Mouse (Mus musculus) kidney, postnatal 4 days (tissue): ENCODE data around the gene Stard13.
A peak's percentile ranks its signal among the peaks of the same experiment; 100 is the strongest.

Source experiments
- DNase-seq, 2 experiments: peaks; one replicate each; pipeline ENCODE4 v3.0.0; 2021; ENCODE audit warnings: mixed read lengths in 2 of 2

Stard13 gene

GRCm38 (mm10) chr5:151104354-151105053 is 129.1 kb downstream of the Stard13 start:
- peak in 1 of 2 experiments; percentile 40 for DNase-seq

- no peak for DNase-seq
These were observed 130.4 kb downstream of the Stard13 start for GRCm38 (mm10) chr5:151103284-151103683.

DNA sequence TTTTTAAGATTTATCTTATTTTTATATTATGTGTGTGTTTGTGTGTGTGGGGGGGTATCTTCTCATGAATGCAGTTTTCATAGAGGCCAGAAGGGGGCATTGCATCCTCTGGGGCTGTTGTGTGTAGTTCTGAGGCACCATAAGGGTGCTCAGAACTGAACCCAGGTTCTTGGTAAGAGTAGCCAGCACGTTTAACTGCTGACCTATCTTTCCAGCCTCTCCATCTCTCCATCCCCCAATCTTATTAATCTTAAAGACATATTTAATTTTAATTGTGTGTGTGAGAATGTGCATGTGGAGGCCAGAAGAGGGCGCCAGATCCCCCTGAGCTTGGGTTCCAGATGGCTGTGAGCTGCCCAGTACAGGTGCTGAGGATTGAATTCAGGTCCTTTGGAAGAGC is 131.4 kb downstream of the Stard13 start:
- DNase-seq, result no peak

DNA sequence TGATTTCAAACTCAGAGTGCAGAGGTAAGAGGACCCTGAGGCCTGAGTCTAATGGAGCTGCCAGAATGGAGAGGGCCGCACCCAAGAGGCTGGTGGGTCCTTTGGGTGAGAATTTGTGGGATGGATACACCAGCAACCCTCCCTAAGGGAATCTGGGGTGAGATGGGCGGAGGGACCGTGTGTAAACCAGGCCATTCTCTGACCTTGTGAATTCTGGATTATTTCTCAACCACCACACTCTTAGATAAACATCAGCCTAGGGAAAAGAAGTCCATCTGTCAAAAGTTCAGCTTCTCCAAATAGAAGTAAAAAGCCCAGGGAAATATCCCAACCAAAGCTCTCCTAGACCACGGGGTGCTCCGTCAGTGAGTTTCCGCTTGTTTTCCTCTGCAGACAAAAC is 137.6 kb downstream of the Stard13 start:
- DNase-seq, result no peak

DNA sequence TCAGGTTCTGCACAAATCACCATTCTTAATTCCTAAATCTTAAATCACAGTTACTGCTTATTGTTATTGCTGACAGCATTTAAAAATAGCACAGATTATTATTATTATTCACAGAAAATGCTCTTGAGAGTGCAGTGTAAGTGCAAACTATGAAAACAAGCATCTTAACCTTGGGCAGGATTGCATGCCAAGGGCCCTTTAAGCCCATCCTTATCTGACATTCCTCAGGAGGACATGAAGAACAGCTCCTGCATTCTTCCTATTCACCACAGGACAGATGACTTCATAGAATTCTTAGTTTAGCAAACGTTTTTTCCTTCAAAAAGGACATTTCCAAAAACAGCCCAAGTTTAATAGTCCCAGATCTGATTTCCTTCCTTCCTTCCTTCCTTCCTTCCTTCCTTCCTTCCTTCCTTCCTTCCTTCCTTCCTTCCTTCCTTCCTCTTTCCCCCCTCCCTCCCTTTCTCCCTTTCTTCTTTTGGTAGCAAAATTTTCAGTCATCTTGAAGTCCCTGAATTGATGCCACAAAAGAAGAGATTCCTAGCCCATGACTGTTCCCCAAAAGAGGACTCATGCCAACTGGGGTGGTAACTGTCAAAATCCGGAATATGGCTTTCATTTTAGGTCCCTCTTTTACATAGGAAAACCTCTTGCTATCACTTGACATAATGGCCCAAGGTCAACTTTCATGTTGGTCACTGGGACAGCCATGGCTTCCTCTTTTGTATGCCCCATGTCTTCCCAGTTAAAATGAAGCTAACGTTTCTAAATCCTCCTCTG is 140.6 kb downstream of the Stard13 start:
- DNase-seq, result no peak

DNA sequence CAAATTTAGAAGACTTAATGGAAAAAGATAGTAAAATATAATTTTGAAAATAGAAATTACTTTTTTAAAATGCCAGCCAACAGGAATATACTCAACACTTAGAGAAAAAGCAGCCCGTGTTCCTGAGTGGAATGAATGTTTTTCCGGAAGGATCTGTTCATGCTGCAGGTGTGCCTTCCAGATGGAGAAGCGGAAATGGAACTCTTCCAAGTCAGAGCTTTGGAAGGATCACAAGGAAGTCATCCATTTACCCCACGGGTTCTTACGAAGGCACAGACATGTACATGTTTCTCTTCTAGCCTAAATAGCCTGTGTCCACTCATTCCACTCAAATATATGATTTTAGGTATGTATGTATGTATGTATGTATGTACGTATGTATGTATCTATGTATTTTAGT is 142.6 kb downstream of the Stard13 start:
- no peak for DNase-seq

- DNase-seq, result no peak
These were observed 144.4 kb downstream of the Stard13 start for GRCm38 (mm10) chr5:151089201-151089600.

- peak; percentile 22 to 46 for DNase-seq
These were observed 147.0 kb downstream of the Stard13 start for GRCm38 (mm10) chr5:151086425-151087202.

DNA sequence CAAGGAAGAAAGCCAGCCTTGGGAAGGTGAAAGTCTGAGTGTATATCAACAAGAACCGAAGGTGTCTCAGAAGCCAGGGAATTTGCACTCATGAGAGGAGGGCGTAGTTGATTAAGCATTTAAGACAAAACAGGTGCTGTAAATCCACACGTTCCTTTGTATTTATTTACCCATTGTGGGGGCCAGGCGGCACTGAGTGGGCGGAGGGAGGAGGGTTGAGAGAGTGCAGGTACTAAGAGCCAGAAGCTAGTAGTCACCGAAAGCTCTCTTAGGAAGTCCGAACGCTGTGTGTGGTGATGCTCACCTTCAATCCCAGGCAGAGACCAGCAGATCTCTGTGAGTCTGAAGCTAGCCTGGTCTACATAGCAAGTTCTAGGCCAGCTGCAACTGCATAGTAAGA is 147.9 kb downstream of the Stard13 start:
- no peak for DNase-seq

DNA sequence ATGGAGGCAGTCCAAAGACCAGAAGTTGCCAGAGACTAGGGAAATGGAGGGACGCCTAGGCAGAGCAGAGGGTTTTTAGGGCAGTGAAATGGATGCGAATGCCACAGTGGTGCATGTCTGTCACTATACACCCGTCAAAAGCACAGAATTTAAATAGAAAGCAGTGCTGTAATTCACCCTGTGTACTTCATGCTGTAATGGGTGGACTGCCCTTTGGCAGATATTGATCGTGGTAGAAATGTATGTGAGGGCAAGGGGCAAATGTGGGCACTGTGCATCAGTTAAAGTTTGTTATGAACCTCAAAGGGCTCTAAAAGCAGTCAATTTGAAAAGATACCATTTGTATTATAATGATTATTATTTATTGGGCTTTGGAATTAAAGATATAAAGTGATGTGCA is 153.4 kb downstream of the Stard13 start:
- DNase-seq, result no peak

- no peak for DNase-seq
These were observed 155.7 kb downstream of the Stard13 start for GRCm38 (mm10) chr5:151077953-151078352.

DNA sequence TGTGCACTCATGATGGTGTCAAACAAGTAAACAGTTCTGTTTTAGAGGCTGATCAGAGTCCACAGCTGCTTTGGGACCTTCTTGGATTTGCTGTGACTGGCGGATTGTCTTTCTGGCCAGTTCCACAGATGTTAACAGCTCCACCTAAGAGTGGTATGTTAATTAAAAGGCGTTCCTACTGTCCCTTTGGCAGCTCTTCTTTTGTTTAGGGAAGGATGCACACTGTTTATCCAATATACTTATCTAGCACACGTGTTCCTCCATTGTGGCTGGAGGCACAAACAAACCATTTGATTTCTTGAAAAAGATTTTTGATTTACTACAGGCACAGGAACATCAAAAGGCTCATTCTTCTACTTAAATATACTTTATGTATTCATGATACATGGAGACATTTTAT is 156.7 kb downstream of the Stard13 start:
- DNase-seq, result no peak

DNA sequence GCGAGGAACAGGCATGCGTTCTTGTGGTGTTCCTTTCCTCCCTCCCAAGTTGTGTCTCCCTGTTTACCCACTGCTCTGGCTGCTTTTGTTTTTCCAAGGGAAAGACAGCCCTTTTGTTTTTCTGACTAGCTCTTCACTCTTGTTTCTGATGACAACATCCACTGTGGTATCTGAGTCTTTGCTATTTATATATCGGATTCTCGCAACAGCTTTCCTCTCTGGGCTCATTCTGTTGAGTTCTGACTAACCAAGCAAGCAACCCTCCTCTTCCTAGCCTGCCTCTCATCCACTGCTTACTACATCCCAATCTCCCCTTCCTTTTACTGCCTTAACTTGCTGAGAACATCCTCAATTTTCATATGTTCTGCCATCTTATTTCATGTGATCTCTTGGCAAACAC is 159.4 kb downstream of the Stard13 start:
- no peak for DNase-seq

GRCm38 (mm10) chr5:151071430-151071829 is 162.2 kb downstream of the Stard13 start:
- no peak for DNase-seq

GRCm38 (mm10) chr5:151070896-151071295 is 162.7 kb downstream of the Stard13 start:
- no peak for DNase-seq

GRCm38 (mm10) chr5:151069569-151069968 is 164.1 kb downstream of the Stard13 start:
- no peak for DNase-seq

GRCm38 (mm10) chr5:151066016-151066415 is 167.6 kb downstream of the Stard13 start:
- DNase-seq, result no peak

- DNase-seq, result no peak
These were observed 168.4 kb downstream of the Stard13 start for GRCm38 (mm10) chr5:151065228-151065627.

DNA sequence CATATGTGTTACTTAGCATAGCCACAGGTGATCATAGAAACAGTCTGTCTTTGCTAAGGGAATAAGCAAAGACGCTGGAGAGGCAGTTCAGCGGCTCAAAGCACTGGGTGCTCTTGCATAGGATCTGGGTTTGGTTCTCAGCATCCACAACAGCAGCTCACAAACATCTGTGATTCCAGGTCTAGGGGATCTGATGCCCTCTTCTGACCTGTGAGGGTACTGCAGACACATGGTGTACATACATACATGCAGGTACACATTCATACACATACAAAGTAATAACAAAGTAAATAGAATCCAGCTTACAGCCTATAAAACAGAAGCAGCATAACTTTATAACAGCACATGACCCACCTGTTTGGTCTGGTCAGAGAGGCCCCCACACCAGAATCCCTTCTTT is 171.7 kb downstream of the Stard13 start:
- no peak for DNase-seq

DNA sequence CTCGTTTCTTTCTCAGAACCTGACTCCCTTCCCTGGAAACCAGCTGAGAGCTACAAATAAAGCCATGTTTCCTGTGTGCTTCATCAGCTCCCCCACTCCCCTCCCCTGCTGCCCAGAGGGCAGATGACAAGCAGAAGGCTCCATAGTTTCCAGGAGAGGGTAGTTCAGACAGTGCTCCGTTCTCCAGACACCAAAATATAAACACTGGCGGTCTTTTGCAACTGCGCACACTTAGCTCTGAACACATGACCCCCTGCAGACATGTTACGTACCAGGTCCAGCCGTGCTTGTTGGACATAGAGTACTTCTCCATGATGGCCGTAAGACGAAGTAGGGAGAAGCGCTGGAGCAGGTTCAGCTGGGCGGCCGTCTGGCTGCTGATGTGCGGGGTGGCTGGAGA is 173.2 kb downstream of the Stard13 start:
- DNase-seq, result peak; percentile 40 to 55

- DNase-seq, result no peak
These were observed 173.9 kb downstream of the Stard13 start for GRCm38 (mm10) chr5:151059772-151060171.

DNA sequence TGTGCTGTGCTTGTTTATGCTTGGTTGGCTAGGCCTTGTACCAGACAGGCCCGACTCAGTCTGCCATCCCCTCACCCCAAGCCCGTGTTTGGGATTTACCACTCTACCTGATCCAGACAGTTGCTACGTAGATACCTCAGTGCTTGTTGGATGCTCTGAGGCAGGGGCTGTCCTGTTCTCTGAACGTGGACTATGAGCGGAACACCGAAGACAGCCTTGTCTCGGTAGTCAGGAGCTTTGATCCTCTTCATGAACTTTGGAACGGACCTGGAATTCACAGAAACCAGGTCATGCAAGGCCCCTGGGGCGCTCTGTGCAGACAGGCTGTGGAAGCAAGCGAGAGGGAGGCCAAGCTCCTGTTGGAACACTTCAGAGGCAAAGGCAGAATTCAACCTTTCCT is 174.3 kb downstream of the Stard13 start:
- DNase-seq, result peak in 1 of 2 experiments; percentile 30

GRCm38 (mm10) chr5:151057716-151058115 is 175.9 kb downstream of the Stard13 start:
- DNase-seq, result no peak

- peak; percentile 36 to 48 for DNase-seq
These were observed 176.7 kb downstream of the Stard13 start for GRCm38 (mm10) chr5:151056920-151057294.
